Mouse (Mus musculus): ENCODE data around the gene Tmem115.
A peak's percentile ranks its signal among the peaks of the same experiment; 100 is the strongest.
"Not testable (repeated sequence)": the region's sequence is repeated elsewhere in the genome, so short reads cannot be mapped to it uniquely, and the experiment has no call there.

Tmem115 gene

GRCm38 (mm10) chr9:107550491-107551116, 16.9 kb downstream of the Tmem115 start:
- no peak for DNase-seq (ENCODE audit: low spot score in 2 of 2)

- peak; percentile 55 to 76 for DNase-seq (ENCODE audit: low spot score in 2 of 2)
These were observed 17.6 kb downstream of the Tmem115 start, which contains the start of gene Rassf1 for GRCm38 (mm10) chr9:107551117-107551889. Gene Rassf1, plus strand, starts transcription at chr9:107551555.

GRCm38 (mm10) chr9:107551890-107552355, 18.2 kb downstream of the Tmem115 start:
- no peak for DNase-seq (ENCODE audit: low spot score in 2 of 2)

- no peak for DNase-seq (ENCODE audit: low spot score in 2 of 2)
These were observed 19.1 kb downstream of the Tmem115 start for GRCm38 (mm10) chr9:107552690-107553393.

GRCm38 (mm10) chr9:107553541-107554318, 20.0 kb downstream of the Tmem115 start:
- peak in 1 of 2 experiments; percentile 61 for DNase-seq (ENCODE audit: low spot score in 2 of 2)

GRCm38 (mm10) chr9:107554319-107554825, 20.6 kb downstream of the Tmem115 start:
- DNase-seq (ENCODE audit: low spot score in 2 of 2), result peak; percentile 89 to 96

GRCm38 (mm10) chr9:107555031-107555457, 21.3 kb downstream of the Tmem115 start:
- DNase-seq (ENCODE audit: low spot score in 2 of 2), result peak; percentile 64 to 66

- DNase-seq (ENCODE audit: low spot score in 2 of 2), result no peak
These were observed 22.0 kb downstream of the Tmem115 start for GRCm38 (mm10) chr9:107555701-107556100.

- no peak for DNase-seq (ENCODE audit: low spot score in 2 of 2)
These were observed 22.6 kb downstream of the Tmem115 start for GRCm38 (mm10) chr9:107556346-107556745.

GRCm38 (mm10) chr9:107563029-107563581, 29.4 kb downstream of the Tmem115 start, which contains the start of gene Tusc2:
Gene Tusc2, plus strand, starts transcription at chr9:107563255.
- peak; percentile 85 to 95 for DNase-seq (ENCODE audit: low spot score in 2 of 2)

- not testable (repeated sequence) for DNase-seq (ENCODE audit: low spot score in 2 of 2)
These were observed 31.8 kb downstream of the Tmem115 start for GRCm38 (mm10) chr9:107565556-107565955.

- DNase-seq (ENCODE audit: low spot score in 2 of 2), result peak; percentile 91 to 94
These were observed 32.4 kb downstream of the Tmem115 start for GRCm38 (mm10) chr9:107566041-107566709.

GRCm38 (mm10) chr9:107566855-107567254, 33.1 kb downstream of the Tmem115 start:
- no peak for DNase-seq (ENCODE audit: low spot score in 2 of 2)

GRCm38 (mm10) chr9:107567702-107568319, 34.1 kb downstream of the Tmem115 start, which contains the start of gene Hyal2:
Gene Hyal2, plus strand, starts transcription at chr9:107567945.
- no peak for DNase-seq (ENCODE audit: low spot score in 2 of 2)

- DNase-seq (ENCODE audit: low spot score in 2 of 2), result peak; percentile 83 to 88
These were observed 34.9 kb downstream of the Tmem115 start for GRCm38 (mm10) chr9:107568331-107569261.

GRCm38 (mm10) chr9:107569270-107569669, 35.5 kb downstream of the Tmem115 start:
- peak in 1 of 2 experiments; percentile 58 for DNase-seq (ENCODE audit: low spot score in 2 of 2)

- DNase-seq (ENCODE audit: low spot score in 2 of 2), result no peak
These were observed 36.3 kb downstream of the Tmem115 start for GRCm38 (mm10) chr9:107570016-107570415.

- DNase-seq (ENCODE audit: low spot score in 2 of 2), result peak in 1 of 2 experiments; percentile 25
These were observed 37.1 kb downstream of the Tmem115 start for GRCm38 (mm10) chr9:107570845-107571244.
